Mouse (Mus musculus) c-Kit-positive CD71-negative TER-119-negative erythroid progenitor cells, embryonic 14.5 days (primary cell): Measurements from ENCODE around the gene Dlg1.
"Not testable (repeated sequence)": the region's sequence is repeated elsewhere in the genome, so short reads cannot be mapped to it uniquely, and the experiment has no call there.

Experiments
- DNase-seq: peaks from one replicate; pipeline ENCODE4 v3.0.0-alpha.2; 2013; ENCODE audit warnings: low read depth

The Dlg1 gene

DNA sequence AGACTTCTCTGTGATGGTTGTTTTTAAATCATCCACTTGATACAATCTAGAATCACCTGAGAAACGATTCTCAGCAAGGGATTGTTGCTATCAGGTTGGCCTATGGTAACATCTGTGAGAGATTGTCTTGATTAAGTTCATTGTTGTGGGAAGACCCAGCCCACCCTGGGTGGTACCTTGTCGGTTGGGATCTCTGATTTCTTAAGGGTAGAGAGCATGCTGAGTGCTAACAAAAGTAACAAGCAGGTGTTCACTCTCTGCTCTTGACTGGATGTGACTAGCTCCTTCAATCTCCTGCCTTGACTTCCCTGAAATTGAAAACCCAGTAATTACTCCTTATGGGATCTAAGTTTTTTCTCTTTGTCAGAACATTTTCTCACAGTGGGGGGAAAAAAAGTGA, 5.7 kb upstream of the Dlg1 start:
- DNase-seq, result no peak

DNA sequence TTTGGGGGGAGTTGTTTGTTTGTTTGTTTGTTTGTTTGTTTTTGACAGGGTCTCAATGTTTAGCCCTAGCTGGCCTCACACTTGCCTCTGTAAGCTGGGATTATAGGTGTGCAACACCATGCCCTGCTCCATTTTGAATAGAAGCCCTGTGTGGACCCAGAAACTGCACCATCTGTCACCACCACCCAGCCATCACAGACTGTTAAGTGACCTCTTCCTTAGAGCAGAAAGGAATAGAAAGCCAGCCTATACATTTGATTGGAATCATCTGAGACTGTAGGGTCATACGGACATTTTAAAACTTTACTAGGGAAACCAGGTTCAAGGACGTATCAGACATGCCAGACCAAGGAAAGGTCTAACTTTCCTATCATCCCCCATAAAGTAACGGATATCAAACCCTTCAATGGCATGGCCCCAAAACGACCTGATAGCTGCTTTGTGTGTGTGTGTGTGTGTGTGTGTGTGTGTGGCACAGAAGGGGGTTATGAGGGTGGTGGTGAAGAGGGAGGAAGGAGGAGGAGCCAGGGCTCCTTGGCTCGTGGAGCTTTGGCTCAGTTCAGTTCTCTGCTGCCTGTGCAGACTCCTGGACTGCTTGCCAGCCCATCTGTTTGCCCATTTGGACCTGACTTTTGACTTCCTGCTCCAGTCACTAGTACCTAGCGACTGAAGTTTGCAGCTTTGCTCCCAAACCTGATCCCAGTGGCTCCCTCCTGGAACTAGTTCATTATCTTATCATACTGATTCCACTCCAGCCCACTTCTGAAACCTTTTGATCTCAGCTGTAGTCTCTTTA, 4.5 kb upstream of the Dlg1 start:
- DNase-seq, result no peak

DNA sequence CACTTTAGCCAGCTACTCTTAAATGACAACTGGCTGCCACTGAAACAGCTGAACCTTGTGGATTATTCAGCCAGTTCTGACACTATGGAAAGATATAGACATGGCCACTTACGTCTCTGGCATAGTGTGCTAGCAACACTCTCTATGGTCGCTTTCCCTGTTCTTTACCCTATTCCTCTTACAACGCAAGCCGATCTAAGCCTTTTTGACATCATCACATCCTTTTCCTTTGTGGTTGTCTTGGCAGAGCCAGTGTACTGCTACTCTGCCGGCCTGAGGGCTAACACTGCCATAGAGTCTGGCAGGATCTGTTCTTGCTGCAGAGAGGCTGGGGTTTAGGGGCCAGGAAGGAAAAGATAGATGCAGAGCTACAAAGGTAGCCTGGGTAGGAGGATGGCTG, 3.8 kb upstream of the Dlg1 start:
- DNase-seq, result no peak

DNA sequence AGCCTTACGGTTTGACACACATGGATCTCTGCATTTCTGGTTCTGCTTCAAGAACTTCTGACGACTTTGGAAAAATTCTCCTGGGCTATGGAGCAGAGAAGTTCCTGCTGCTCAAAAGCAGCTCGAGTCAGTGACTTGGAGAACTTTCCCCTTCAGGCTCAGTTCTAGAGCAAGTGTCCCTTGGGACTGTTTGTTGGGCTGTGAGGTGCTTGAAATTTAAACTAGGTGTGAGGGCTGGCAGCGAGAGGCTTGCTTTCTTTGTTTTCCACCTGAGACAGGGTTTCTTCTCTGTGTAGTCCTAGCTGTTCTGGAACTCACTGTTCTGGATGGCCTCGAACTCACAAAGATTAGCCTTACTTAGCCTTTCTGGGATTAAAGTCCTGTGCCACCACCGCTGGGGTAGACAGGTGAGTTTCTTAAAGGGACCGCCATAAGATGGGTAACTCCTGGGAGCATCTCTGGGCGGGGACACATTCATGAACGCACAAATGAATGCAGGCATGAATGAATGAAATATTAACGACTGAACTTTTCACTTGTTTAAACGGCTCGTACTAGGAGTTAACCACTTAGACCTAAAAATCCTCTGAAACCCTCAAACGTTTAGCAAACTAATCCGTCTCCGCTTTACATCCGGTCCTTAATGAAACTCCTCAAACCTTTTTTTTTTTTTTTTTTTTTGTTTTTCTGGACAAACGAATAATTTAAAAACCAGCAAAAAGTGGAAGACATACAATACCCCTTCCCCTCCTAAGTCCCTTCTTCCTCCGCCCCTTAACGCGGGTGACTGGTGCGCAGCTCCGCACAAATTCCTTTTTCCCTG, 476 bp upstream of the Dlg1 start:
- no peak for DNase-seq

DNA sequence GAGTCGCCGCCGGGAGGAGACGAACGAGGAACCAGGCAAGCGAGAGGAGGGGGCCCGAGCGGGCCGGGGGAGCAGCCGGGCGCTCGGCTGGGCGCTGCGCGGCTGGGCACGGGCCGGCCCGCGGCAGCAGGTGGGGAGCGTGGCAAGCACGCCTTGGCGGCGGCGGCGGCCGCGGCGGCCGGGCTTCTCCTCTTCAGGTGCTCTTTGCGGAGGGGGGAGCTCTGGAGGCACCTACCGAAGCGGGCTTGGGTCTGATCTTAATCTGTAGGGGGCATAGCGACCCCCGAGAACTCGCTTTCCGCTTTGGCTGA, 999 bp downstream of the Dlg1 start:
- no peak for DNase-seq

DNA sequence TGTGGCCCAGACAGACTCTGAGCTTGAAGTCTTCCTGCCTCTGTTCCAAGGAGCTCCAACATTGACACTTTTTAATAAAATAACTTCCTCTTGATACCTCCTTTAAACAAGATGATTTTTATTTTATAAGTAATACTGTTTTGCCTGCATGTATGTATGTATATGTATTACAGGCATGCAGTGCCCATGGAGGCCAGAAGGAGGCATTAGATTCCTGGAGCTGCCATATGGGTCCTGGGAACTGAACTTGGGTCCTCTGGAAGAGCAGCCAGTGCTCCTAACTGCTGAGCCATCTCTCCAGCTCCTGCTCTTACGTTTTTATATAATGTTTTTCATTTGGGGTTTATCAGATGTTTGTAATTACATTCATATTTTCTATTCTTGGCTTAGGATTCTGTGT, 9.0 kb downstream of the Dlg1 start:
- no peak for DNase-seq

DNA sequence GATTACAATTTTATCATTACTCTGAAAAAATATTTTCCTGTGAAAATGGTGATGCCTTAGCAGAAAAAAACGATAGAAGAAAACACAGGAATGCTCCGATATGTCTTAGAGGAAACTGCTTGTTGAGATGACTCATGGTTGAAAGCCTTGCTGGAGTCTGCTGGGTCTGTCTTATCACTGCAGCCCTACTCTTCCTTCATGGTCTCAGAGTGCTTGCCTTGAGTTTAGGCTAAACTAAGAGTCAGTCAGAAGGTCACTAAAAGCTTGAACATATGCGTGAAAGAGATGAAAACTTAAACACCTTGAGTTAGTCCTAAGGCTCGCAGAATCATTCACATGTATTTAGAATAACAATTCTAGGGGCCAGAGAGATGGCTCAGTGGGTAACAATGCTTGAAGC, 14.2 kb downstream of the Dlg1 start:
- no peak for DNase-seq

DNA sequence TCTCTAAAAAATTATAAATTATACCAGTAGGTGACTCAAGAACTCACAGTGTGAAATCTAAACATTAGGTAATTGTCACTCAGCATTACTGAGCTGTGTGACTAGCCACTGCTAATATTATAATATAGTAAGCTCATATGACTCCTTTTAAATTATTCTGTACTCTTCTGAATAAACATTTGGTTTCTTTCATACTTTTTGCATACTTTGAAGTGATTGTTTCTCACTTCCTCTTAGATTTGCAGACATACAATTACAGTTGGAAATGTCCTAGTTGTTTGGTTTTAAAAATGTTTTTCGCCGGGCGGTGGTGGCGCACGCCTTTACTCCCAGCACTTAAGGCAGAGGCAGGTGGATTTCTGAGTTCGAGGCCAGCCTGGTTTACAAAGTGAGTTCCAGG, 19.0 kb downstream of the Dlg1 start:
- no peak for DNase-seq

DNA sequence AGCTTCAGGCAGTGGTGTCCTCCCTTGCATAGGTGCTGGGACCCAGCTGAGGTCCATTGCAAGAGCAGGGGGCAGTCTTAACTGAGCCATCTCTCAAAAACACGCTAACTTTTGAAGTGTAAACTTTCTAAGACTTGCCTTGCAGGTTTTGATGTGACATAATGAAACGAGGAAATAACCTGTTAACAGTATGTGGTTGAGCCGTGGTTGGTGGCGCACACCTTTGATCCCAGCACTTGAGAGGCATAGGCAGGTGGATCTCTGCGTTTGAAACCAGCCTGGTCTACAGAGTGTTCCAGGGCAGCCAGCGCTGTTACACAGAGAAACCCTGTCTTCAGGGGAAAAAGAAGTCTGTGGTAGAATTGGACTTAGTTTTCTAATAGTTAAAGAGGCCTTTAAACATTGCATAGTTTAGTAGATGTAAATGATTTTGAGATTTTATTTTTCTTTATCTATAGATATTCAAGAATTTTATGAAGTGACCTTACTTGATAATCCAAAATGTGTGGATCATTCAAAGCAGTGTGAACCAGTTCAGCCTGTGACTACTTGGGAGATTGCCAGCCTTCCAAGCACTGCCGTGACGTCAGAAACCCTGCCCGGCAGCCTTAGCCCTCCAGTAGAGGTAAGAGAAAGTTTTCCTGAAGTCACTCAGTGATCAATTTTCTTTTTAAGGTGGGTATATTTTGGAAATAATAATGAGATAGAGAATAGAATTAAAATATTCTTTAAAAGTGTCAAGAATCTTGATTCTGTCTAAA, 20.6 kb downstream of the Dlg1 start:
- DNase-seq, result no peak

DNA sequence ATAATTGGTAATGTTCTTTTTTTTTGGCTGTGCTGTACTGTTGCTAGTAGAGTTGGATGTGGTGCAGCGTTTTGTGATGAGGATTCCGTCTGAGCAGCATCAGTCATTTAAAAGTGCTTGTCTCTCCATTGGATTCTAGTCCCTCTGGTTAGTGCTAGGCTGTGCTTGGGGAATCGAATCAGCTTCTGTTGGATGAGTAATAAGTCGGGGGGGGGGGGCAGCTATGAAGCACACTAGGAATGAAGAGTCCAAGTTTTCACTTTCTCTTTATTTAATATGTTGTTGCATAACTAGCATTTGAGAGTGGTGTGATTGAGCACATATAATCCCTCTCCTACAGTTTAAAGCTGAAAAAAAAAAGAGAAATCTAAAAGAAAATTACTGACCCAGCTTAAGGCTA, 21.5 kb downstream of the Dlg1 start:
- no peak for DNase-seq

DNA sequence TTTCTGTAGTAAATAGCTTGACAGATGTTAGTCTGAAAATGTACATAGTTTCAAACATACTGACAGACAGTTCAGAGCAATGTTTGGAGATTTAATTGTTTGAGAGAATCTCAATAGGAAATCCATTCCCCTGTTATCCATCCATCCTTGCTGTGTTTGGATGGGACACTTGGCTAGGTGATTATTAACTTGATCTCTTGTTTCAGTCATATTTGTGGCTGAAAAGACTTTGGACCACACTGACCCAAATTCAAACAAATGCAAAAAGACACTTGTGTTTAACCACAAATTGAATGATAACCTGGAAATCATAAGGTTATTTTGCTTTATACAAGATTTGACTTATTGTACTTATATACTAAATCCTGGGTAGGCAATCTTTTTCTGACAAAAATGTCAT, 24.5 kb downstream of the Dlg1 start:
- no peak for DNase-seq

DNA sequence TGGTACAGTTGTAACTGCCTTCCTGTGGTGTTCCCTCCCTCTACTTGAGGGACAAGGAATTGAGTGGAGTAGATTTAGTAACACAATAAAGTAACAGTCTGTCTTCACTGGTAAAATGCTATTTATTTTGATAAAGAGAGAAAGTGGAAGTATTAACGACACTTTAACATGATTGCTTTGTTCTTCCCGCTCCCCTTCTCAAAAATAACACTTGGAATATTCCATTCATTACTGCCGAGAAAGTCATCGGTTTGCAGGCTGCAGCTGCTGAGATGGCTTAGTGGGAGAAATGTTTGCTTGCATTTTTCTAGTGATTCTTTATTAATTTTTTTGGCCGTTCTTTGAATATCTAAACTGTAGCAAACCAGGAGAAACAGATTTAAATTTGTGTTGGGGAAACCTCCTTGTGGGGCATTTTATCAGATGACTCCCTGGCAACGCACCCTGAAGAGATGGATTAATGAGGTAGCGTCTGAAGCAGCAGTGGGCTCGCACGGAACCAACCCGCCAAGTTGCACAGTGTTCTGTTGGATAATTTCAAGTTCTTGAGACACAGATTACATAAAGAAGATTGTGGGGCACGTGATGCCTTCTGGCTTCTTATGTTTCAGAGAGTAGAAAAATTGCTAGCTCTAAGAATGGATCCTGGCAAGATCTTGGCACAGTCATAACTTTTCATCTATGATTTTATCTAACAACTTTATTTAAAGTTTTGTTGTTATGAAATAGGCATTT, 32.2 kb downstream of the Dlg1 start:
- DNase-seq, result no peak

DNA sequence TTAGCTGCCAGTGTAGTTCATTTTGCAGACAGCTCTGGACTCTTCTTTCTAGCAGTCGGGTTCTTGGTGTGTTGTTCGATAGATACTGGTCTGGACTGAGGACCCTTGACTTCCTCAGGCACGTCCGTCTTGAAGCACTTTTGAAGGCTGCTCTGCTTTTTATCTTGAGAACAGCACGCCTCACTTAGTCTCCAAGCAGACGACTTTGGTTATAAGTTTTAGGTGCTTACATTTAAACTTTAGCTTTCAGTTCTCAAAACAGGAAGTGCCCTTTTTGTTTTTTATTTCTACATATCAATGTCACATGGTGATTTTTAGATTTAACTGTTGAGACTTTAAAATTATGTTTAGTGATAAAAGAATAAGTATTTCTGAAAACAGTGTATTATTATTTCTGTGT, 33.1 kb downstream of the Dlg1 start:
- no peak for DNase-seq

DNA sequence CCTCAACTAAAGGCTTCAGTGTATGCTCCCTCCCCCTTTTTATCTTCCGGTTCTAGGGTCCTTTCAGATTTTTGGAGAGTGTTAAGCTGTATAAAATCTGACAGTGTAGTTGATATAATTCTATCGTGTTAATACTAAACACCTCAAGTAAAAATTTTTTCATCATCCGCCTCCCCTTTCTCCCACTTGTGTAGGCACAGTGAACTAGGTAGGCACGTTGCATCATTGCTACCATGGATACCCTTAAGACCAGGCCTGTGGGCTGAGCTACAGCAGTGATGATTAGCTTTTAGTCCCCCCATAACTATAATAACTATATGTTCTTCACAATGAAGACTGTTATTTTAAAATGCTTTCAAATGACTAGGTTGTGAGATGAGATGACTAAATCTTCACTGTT, 34.1 kb downstream of the Dlg1 start:
- DNase-seq, result no peak

DNA sequence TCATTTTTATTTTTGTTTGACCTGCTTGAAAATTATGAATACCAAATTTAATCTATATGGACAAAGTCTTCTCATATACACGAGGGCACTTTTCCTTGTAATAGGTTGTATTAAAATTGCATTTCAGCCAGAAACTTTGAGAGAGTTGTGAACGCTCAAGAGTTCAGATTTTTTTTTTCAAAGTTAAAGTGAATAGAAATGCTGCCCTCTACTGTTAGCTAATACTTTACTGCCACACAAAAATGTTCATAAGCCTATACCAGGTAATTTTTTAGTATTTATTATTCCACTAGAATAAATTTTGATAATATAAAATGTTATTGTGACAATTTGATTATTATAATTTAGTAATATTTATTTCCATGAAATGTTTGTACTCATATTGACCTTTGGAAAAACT, 42.0 kb downstream of the Dlg1 start:
- DNase-seq, result no peak

DNA sequence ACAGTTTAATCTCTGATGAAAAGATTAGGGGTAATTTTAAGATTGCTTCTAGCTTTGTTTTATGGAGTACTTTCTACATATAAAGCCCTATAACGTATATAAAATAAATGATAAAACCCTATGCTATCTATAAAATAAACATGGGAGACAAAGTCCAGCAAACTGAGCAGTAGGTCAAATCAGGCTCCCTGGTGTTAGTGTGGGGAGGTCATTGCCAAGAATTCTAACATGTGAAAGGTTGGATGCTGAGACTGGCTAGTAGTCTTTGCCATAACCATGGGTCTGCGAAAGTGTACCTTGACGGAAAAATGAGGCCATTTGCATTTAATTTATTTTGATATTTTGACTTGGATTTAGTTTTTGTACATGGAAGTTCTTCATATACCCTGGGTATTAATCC, 42.7 kb downstream of the Dlg1 start:
- no peak for DNase-seq

DNA sequence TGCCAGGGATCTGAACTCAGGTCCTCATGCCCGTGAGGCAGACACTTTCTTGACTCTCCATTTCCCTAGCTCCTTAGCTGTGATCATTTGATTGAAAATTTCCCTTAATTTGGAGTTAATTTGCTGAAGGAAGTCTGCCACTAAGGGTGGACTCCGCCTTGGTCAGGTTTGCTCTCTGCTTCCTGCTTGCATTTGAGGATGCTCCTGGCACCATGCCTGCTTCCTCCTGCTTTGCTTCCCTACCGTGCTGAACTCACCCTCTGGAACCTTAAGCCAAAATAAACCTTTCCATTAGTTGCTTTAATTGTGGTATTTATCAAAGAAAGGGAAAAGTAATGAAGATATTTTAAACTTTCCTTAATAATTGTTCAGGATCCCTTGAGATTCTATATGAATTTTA, 44.1 kb downstream of the Dlg1 start:
- DNase-seq, result no peak

DNA sequence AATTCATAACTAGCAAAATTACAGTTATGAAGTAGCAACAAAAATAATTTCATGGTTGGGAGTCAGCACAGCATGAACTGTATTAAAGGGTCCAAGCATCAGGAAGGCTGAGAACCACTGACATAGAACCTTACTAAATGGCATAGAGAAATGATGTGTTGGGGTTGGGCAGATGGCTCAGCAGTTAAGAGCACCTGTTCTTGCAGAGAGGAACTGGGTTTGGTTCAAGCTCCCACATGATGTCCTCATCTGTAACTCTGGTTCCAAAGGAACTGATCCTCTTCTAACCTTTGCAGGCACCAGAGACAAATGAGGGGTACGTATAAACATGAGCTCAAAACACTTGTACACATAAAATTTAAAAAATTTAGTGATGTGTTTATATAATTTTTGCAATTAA, 59.7 kb downstream of the Dlg1 start:
- no peak for DNase-seq

DNA sequence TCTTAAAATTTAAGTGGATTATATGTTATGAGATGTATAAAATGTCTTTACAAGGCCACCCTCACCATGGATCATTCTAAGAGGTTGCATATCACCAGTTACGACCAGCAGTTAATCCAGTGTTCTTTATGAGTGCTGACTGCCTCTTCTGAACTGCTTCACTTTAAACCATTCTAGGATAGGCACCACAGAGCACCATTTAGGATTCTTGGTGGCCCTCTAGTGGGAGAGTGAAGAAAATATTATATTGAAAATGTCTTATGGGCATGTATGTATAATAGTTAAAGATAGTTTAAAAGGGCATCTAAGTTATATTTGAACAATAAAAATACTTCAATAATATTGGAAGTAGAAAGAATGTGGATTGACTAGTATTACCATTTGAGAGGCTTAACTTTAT, 60.9 kb downstream of the Dlg1 start:
- DNase-seq, result peak; percentile 37

DNA sequence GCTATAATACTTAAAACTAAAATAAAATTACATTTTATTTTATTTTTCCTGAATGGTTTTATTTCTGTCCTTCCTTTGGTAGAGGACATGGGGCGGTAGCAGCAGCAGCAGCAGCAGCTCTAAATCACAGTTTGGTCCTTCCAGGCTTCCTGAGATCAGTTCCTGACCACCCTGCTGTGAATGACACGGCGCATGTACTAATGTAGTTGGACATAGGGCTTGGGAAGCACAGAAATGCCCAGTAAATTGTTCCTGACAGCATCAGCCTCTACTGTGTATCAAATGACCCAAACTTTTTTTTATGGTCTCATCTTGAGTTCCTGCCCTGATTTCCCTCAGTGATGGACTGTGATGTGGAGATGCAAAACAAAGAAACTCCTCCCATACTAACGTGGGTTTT, 61.6 kb downstream of the Dlg1 start:
- no peak for DNase-seq

DNA sequence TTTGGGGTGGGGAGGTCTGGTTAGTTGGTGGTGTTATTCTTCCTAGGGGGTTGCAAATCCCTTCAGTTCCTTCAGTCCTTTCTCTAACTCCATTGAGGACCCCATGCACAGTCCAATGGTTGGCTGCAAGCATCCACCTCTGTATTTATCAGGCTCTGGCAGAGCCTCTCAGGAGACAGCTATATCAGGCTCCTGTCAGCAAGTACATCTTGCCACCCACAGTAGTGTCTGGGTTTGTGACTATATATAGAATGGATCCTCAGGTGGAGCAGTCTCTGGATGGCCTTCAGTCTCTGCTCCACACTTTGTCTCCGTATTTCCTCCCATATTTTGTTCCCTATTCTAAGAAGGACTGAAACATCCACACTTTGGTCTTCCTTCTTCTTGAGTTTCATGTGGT, 67.7 kb downstream of the Dlg1 start:
- DNase-seq, result not testable (repeated sequence)

DNA sequence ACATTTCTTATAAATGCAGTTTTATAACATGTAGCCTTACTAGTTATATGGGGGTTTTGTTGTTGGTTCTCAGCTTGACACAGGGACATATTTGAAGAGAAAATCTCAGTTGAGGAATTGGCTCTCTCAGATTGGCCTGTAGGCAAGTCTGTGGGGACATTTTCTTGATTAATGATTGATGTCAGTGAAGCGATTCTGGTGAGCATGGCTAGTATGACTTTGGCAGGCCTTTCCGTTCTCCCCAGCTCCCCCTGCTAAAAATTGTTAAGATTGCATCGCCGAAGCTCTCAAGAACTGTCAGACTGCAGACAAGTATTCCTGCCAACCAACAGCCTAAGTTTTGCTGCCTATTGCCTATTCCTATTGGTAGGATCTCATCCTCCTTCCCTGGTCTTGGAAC, 73.8 kb downstream of the Dlg1 start:
- DNase-seq, result no peak
